Mouse (Mus musculus) G1E (cell line): ENCODE results near the gene Adcyap1r1. TPM values are rescaled to one million over a fixed set of nuclear protein-coding genes. Genes with fewer than 3 reads are reported as not detected.

Experiments used
- ATAC-seq: 2 replicates; pipeline ENCODE4 v1.8.0; 2016; ENCODE audit warnings: mild to moderate bottlenecking; ENCODE audit not compliant: insufficient number of reproducible peaks, poor library complexity, low FRiP score, severe bottlenecking; ENCODE audit errors: extremely low read depth
- DNase-seq: peaks from one replicate; pipeline ENCODE4 v3.0.0; 2012; ENCODE audit warnings: low spot score
- H3K27me3 ChIP-seq: 2 replicates; pipeline ENCODE4 v1.6.1; 2012; ENCODE audit warnings: mild to moderate bottlenecking, low read length, inconsistent platforms; ENCODE audit not compliant: insufficient read depth
- H3K36me3 ChIP-seq: replicated peaks from 2 replicates; pipeline ENCODE3; 2012; ENCODE audit warnings: mild to moderate bottlenecking, inconsistent platforms
- H3K4me1 ChIP-seq: 2 replicates; pipeline ENCODE4 v1.6.1; 2012; ENCODE audit warnings: low read depth, low read length, inconsistent platforms, mixed read lengths; ENCODE audit not compliant: insufficient read depth
- H3K4me3 ChIP-seq: 2 replicates; pipeline ENCODE4 v1.5.1; 2012; ENCODE audit warnings: low read depth, mild to moderate bottlenecking, inconsistent platforms, low read length, moderate library complexity, mixed read lengths
- H3K9me3 ChIP-seq: replicated peaks from 2 replicates; pipeline ENCODE4 v1.6.1; 2012; ENCODE audit warnings: inconsistent platforms
- CTCF ChIP-seq: IDR thresholded peaks from 2 replicates; pipeline ENCODE4 v1.5.1; 2012; ENCODE audit warnings: low read depth, low read length, inconsistent platforms, mixed read lengths
- GATA1 ChIP-seq: IDR thresholded peaks from 2 replicates; pipeline ENCODE4 v1.6.1; 2012; ENCODE audit warnings: borderline replicate concordance, low read length, inconsistent platforms, mixed read lengths
- GATA2 ChIP-seq: IDR thresholded peaks from 2 replicates; pipeline ENCODE4 v1.6.1; 2012; ENCODE audit warnings: low read depth, low read length, inconsistent platforms, borderline replicate concordance
- POLR2AphosphoS5 ChIP-seq: IDR thresholded peaks from 2 replicates; pipeline ENCODE4 v1.6.1; 2012; ENCODE audit warnings: low read depth, low read length, inconsistent platforms; ENCODE audit not compliant: insufficient replicate concordance
- TAL1 ChIP-seq: conservative IDR thresholded peaks from 2 replicates; pipeline ENCODE4 v1.6.1; 2012; ENCODE audit warnings: low read depth, low read length, inconsistent platforms, mixed read lengths
- polyA plus RNA-seq: library from polyadenylated mRNA; stranded (reverse); fragments of >175 nt; gene quantifications from 2 replicates; pipeline ENCODE4 v1.2.3, GENCODE M21; 2012
- total RNA-seq, 2 experiments: library from RNA; stranded (forward) in 1 of 2; stranded (reverse) in 1 of 2; fragments of 200-1000 nt in 1 of 2; fragments of >200 nt in 1 of 2; fragmentation: Nextera tagmentation in 1 of 2; gene quantifications; 2 replicates each; pipeline ENCODE4 v1.2.3; 2014 to 2017

The Adcyap1r1 gene
- total and polyA plus RNA-seq, 3 experiments: 0.05 TPM; not detected in 2

DNA sequence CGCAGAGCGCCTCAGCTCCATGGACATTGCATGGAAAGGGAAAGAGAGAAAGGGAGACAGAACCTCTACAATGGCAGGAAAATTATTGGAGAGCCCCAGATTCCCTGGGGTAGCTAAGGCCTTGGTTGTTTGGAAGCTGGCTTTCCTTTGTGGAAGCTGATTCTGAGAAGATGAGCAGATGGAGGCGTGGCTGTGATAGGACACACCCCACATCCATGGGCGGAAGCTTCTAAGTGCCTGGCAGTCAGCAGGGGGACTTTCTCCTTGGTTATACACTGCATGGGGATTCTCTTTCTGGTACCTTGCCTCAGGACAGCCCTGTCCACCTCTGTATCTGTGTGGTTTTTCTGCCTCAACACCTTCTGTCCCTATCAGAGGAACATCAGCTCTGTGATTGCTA, 33.4 kb downstream of the Adcyap1r1 start:
- Histone ChIP-seq H3K9me3 (no peaks in the 10 kb centered on the region), H3K4me3 (no peak overlapping the region), H3K36me3 (no peaks in the 10 kb centered on the region), H3K4me1 (no peaks in the 10 kb centered on the region), H3K27me3 (no peaks in the 10 kb centered on the region)
- TF ChIP-seq POLR2AphosphoS5: no peak
- TF ChIP-seq TAL1: no peak
- TF ChIP-seq GATA1: no peak
- TF ChIP-seq CTCF: no peak
- TF ChIP-seq GATA2: no peak
- DNase-seq: no peak
- no peak for ATAC-seq

DNA sequence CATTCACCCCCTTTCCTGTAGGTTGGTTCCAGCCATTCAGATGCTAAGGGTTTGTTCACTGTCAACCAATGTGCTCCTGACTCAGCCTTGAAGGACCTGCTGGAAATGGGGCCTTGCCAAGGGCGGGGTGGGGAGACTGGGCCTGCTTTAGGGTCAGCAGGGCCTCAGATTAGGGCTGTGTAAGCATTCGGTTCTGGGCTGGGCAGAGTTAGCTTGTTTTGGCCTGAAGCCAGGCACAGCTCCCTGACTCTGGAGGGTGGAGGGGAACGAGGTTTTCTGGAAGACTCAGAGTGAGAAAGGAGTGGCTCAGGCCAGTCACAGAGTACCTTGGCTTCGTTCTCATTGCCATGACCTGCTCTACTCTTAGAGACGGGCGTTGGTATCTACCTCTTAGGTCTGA, 35.9 kb downstream of the Adcyap1r1 start:
- DNase-seq (no peak), ATAC-seq (no peak)
- Histone ChIP-seq H3K9me3 (no peaks in the 10 kb centered on the region), H3K4me3 (no peak overlapping the region), H3K4me1 (no peaks in the 10 kb centered on the region), H3K27me3 (no peaks in the 10 kb centered on the region), H3K36me3 (no peaks in the 10 kb centered on the region)
- TF ChIP-seq GATA1: no peak
- TF ChIP-seq TAL1: no peak
- no peak for TF ChIP-seq CTCF
- no peak for TF ChIP-seq GATA2
- TF ChIP-seq POLR2AphosphoS5: no peak

DNA sequence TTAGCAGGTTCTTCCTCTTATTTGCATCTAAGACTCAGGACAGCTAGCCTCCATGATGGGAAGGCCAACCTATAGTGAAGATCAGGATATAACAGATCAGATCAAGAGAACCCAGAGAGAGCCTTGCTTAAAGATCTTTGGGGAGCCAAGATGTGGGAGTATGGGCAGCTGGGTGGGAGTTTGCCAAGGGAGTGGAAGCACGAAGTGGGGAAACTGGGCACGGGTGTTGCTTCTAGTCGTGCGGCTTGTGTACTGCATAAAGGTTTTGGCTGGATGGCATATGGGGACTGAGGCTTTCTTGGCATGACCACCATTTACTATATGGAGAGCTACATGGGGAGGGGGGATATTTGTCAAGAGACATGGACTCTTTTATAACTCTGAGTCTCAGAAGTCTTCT, 44.4 kb downstream of the Adcyap1r1 start:
- ATAC-seq (no peak), DNase-seq (no peak)
- no peaks in the 10 kb centered on the region for H3K9me3 ChIP-seq
- no peak overlapping the region for H3K4me3 ChIP-seq
- H3K36me3 ChIP-seq: no peaks in the 10 kb centered on the region
- H3K4me1 ChIP-seq: no peaks in the 10 kb centered on the region
- no peaks in the 10 kb centered on the region for H3K27me3 ChIP-seq
- TF ChIP-seq CTCF (no peak), GATA2 (no peak), TAL1 (no peak), GATA1 (no peak), POLR2AphosphoS5 (no peak)

DNA sequence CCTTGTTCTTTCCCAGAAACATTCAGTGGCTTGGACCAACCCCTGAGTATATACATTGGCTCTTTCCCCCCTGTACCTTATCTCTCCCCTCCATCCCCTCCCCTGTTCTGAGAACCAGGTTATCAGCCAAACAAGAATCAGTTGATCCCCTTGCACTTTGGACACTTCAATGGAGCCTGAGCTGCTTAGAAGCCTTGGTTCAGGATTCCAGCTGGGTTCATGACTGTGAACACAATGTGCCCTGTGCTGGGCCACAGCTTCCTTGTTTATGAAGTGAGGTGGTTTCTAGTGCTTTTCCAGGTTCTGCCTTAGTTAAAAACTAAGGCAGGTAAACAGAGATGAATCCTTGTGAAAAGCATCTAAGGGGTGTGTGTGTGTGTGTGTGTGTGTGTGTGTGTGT, 47.0 kb downstream of the Adcyap1r1 start:
- Histone ChIP-seq H3K27me3 (no peaks in the 10 kb centered on the region), H3K4me3 (no peak overlapping the region)

DNA sequence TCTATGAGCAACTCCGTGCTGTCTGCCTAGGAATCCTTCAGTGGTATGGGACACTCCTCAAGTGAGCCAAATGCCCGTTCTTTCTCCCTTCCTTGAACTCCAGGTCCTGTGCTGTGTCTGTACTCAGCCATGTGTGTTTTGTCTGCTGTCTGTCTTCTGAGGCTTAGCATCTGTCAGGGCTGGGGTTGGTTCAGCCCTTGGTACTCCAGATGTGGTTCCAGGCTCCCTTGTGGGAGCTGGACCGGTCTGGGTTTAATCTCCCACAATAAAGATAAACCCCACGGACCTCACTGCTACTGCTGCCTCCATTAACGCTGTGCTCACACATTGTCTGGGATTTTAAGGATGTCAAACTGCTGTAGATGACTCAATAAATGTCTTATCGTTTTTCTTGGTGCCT, 49.3 kb downstream of the Adcyap1r1 start:
- TF ChIP-seq POLR2AphosphoS5 (no peak), GATA1 (no peak), GATA2 (no peak), TAL1 (no peak), CTCF (no peak)
- Histone ChIP-seq H3K4me1 (no peaks in the 10 kb centered on the region), H3K4me3 (no peak overlapping the region), H3K27me3 (no peaks in the 10 kb centered on the region), H3K36me3 (no peaks in the 10 kb centered on the region), H3K9me3 (no peaks in the 10 kb centered on the region)
- ATAC-seq (no peak), DNase-seq (no peak)

More for the DNA sequence above, 47.0 kb downstream of the Adcyap1r1 start:
- ATAC-seq (no peak), DNase-seq (no peak)
- no peaks in the 10 kb centered on the region for H3K36me3 ChIP-seq
- no peaks in the 10 kb centered on the region for H3K9me3 ChIP-seq
- TF ChIP-seq GATA2: no peak
- TF ChIP-seq POLR2AphosphoS5: no peak
- TF ChIP-seq GATA1: no peak
- TF ChIP-seq CTCF: no peak
- no peak for TF ChIP-seq TAL1
- no peaks in the 10 kb centered on the region for H3K4me1 ChIP-seq

DNA sequence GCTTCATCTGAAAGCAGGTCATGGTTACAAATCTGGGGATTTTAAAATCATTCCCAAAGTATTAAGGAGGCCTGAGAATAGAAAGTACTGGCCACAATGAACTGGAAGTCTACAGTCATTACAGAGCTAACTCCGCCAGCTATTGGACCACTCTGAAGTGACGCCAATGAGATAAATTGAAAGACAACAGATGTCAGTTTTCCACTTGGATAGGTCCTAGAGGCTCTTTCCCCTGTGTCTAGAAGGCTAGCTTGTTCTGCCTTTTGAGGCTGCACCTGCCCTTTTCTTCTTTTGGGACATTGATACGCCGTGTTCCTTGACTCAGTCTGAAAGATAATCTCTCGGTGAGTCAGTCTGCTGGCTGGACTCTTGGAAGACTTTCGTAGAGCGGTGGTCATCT, 50.5 kb downstream of the Adcyap1r1 start:
- Histone ChIP-seq H3K4me1 (no peaks in the 10 kb centered on the region), H3K27me3 (no peaks in the 10 kb centered on the region), H3K36me3 (no peaks in the 10 kb centered on the region), H3K9me3 (no peaks in the 10 kb centered on the region), H3K4me3 (no peak overlapping the region)
- TF ChIP-seq TAL1 (no peak), POLR2AphosphoS5 (no peak), GATA1 (no peak), CTCF (no peak), GATA2 (no peak)
- no peak for DNase-seq
- ATAC-seq: no peak
